Mouse (Mus musculus): ENCODE measurements around the gene Itpkb.

DNA sequence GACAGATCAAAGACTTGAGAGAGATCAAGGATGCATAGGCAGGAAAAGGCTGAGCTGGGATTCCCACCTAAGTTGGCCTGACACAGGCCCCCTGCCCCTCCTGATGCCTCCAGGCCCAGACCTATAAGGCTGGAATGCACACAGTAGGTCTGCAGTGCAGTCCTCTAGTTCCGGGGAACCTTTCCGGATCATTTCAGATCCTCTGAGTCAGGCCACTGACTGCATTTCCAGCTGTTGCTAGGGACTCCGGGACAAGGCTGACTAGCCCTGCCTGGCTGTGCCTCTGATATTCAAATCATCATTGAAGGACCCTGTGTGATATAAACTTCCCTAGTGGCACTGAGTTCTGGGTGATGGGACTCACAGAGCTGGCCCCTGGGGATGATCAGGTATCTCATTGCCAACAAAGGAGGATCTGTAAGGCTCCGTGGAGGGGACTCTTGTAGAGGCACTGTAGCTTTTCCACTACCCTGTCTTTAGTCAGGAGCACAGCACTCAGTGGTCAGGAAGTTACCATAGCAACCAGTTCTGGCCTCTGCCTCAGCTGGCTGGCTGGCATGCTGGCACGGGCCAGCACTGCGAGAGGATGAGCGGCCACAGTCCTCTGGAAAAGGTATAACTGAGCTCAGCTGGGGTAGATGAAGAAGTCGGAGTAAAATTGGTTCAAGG, 90.3 kb downstream of the Itpkb start:
- TF ChIP-seq CTCF (IDR thresholded peaks at IDR 0.05; ENCODE audit: low read depth) (no peak), EP300 (IDR thresholded peaks at IDR 0.05; ENCODE audit: low read depth) (no peak)
